Mouse (Mus musculus): ENCODE measurements around the gene Sytl2. TPM values are rescaled to one million over a fixed set of nuclear protein-coding genes. Genes with fewer than 3 reads are reported as not detected.

Sytl2 gene
- total RNA-seq, 2 experiments from 2014 or later = 40.4 to 49.5 TPM

GRCm38 (mm10) chr7:90456845-90457468 lies 154.9 kb downstream of the Sytl2 start, which contains the start of gene Tmem126a:
Gene Tmem126a (minus strand): TSS chr7:90457229.
- peak; percentile 62 to 70 for DNase-seq (ENCODE audit: extremely low spot score in 1 of 2, low spot score in 1 of 2)

- no peak for DNase-seq (ENCODE audit: extremely low spot score in 1 of 2, low spot score in 1 of 2)
Observed at GRCm38 (mm10) chr7:90457517-90457916, 155.5 kb downstream of the Sytl2 start.

Other genes with a start within 250 kb of the Sytl2 start
- 100 to 1,000 TPM; 145 to 155 TPM for gene Picalm, start 172.0 kb upstream of the Sytl2 start, total RNA-seq (2021)
- not detected for gene Ccdc83, start 36.5 kb upstream of the Sytl2 start, total RNA-seq (2021)
- gene Ccdc89, start 124.3 kb downstream of the Sytl2 start, total RNA-seq (2021) = under 1 TPM; 0.40 to 0.69 TPM
- 10 to 100 TPM; 70.3 to 88.1 TPM for gene Crebzf, start 140.5 kb downstream of the Sytl2 start, total RNA-seq (2021)
- 10 to 100 TPM; 39.7 to 43.9 TPM for gene Tmem126a, start 155.0 kb downstream of the Sytl2 start, total RNA-seq (2021)
- gene Tmem126b, start 173.7 kb downstream of the Sytl2 start, total RNA-seq (2021) = 10 to 100 TPM; 23.9 to 24.8 TPM
- gene Dlg2, start 174.4 kb downstream of the Sytl2 start, total RNA-seq (2021) = 100 to 1,000 TPM; 264 to 282 TPM

Measured in layer of hippocampus, postnatal 25 days (tissue).